Mouse (Mus musculus) intestine, postnatal 0 days (tissue): ENCODE results near the gene Lhfp. TPM values are rescaled to one million over a fixed set of nuclear protein-coding genes. Genes with fewer than 3 reads are reported as not detected.
"Not testable (repeated sequence)": the region's sequence is repeated elsewhere in the genome, so short reads cannot be mapped to it uniquely, and the experiment has no call there.

Experiments
- ATAC-seq: fragments of 200-750 bp; cut with Nextera tagmentation; 2 replicates; pipeline ENCODE4 v1.8.0; 2017; ENCODE audit warnings: mild to moderate bottlenecking, moderate TSS enrichment, moderate library complexity
- H3K27ac ChIP-seq: fragments of 300-500 bp; sonication (generic); 2 replicates; pipeline ENCODE4 v1.5.1; 2014; ENCODE audit warnings: mild to moderate bottlenecking, low read depth, low read length, moderate library complexity
- H3K27me3 ChIP-seq: fragments of 300-500 bp; sonication (generic); replicated peaks from 2 replicates; pipeline ENCODE4 v1.6.1; 2014; ENCODE audit warnings: low read length, mixed read lengths; ENCODE audit not compliant: control insufficient read depth, insufficient read depth
- H3K36me3 ChIP-seq: fragments of 300-500 bp; sonication (generic); 2 replicates; pipeline ENCODE4 v1.6.1; 2014; ENCODE audit warnings: mild to moderate bottlenecking, moderate library complexity; ENCODE audit not compliant: control insufficient read depth, insufficient read depth
- H3K4me1 ChIP-seq: fragments of 300-500 bp; sonication (generic); replicated peaks from 2 replicates; pipeline ENCODE4 v1.6.1; 2014; ENCODE audit warnings: antibody characterized with exemption, low read length, mixed read lengths; ENCODE audit not compliant: control insufficient read depth, insufficient read depth
- H3K4me2 ChIP-seq: fragments of 300-500 bp; sonication (generic); replicated peaks from 2 replicates; pipeline ENCODE4 v1.6.1; 2014; ENCODE audit warnings: low read depth, mild to moderate bottlenecking, moderate library complexity
- H3K4me3 ChIP-seq: fragments of 300-500 bp; sonication (generic); 2 replicates; pipeline ENCODE4 v1.5.1; 2014; ENCODE audit warnings: low read depth, low read length
- H3K9ac ChIP-seq: fragments of 300-500 bp; sonication (generic); 2 replicates; pipeline ENCODE4 v1.6.1; 2014; ENCODE audit warnings: mild to moderate bottlenecking, low read depth, low read length
- H3K9me3 ChIP-seq: fragments of 300-500 bp; sonication (generic); 2 replicates; pipeline ENCODE4 v1.6.1; 2016; ENCODE audit warnings: mixed run types; ENCODE audit not compliant: control insufficient read depth
- CTCF ChIP-seq: sonication (generic); IDR thresholded peaks from 2 replicates; pipeline ENCODE4 v1.5.1; 2016; ENCODE audit warnings: low read depth, mild to moderate bottlenecking, control low read depth, antibody characterized with exemption, moderate library complexity
- WGBS: fragments of 180-500 bp; shearing (Covaris S2); extraction: QIAGEN DNeasy Blood & Tissue Kit; methylation state at CpG from one replicate; pipeline ENCODE4 v1.1.7; 2014; 5-methylcytosine and 5-hydroxymethylcytosine counted together
- polyA plus RNA-seq: library from polyadenylated mRNA; unstranded; fragments of >200 nt; fragmentation: Nextera tagmentation; extraction: Ambion mirVana; gene quantifications from 2 replicates; pipeline ENCODE4 v1.2.1, GENCODE M21; 2015

Gene Lhfp
- polyA plus RNA-seq, 1 experiment from 2014 or later, result 30.2 TPM

DNA sequence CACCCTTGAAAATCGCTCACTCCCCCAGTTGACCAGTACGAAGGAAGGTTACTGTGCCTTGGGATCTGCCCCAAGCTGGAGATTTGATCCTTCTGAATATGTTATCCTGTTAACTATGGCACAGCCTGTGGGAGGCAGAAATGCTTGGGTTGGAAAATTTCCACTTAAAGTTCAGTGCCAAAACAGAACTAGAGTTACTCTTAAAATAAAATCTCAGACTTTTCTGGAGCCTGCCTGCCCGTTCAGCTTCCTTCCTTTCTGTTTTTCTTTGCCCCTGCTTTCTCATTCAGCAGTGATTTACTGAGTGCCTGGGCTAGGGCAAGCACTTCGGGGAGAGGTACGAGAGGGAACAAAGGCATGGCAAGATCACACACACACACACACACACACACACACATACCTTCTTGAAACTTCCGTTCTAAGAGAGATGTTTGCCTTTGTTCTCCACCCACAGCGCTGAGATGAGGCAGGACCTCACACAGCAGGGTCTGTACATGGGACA, 217.4 kb downstream of the Lhfp start:
- H3K27ac ChIP-seq, result no peak overlapping the region
- no peak overlapping the region for H3K4me3 ChIP-seq
- peaks cover 2% of the 10 kb centered on the region; the same call in 1 of the 2 replicates for H3K4me1 ChIP-seq
- ATAC-seq, result no peak
- 37% methylated on average over 7 of the region's 7 CpGs for WGBS
- H3K9ac ChIP-seq, result no peak overlapping the region
- no peak overlapping the region for H3K4me2 ChIP-seq
- TF ChIP-seq CTCF, result no peak
- no peaks in the 10 kb centered on the region for H3K9me3 ChIP-seq
- no peaks in the 10 kb centered on the region for H3K36me3 ChIP-seq
- no peaks in the 10 kb centered on the region for H3K27me3 ChIP-seq

DNA sequence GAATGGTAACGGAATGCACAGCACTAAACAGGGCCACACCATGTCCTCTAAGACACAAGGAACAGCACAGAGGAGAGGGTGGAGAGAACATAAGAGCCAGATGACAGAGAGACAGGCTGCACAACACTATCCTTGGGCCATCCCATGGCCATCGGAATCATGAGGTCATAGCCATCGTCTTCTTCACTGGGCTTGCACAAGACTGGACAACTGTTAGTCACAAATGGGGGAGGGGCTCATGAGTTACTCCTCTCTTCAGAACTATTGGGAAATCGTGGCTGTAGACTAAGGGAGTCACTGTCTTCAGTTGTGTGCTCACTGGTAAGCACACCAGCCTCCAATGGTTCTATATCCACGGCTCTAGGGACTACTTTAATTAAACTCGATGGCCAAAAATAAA, 224.8 kb downstream of the Lhfp start:
- Histone ChIP-seq H3K4me1 (no peaks in the 10 kb centered on the region), H3K27ac (no peak overlapping the region), H3K4me3 (no peak overlapping the region), H3K9ac (no peak overlapping the region), H3K4me2 (no peak overlapping the region), H3K9me3 (no peaks in the 10 kb centered on the region), H3K36me3 (no peaks in the 10 kb centered on the region), H3K27me3 (no peaks in the 10 kb centered on the region)
- WGBS, result 90% methylated on average over 6 of the region's 6 CpGs
- no peak for ATAC-seq
- TF ChIP-seq CTCF, result no peak

DNA sequence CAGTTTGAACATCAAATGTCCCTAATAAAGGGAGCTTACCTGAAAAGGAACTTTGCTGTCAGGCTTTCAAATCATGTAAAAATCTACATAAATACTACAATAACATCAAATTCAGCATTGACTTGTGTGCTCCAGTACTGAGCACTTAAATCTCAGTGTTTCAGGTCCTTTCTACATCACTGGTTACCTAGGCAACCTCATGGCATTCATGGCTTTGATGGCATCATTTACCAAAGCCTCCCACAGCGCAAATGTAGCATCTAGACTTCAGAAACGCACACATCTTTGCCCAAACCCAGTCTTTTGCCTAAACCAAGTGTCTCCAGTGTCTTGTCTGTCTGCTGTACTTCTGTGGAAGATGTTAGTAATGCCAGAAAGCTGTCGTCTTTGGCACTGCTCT, 225.7 kb downstream of the Lhfp start:
- Histone ChIP-seq H3K9ac (no peak overlapping the region), H3K4me2 (no peak overlapping the region), H3K36me3 (no peaks in the 10 kb centered on the region), H3K4me1 (no peaks in the 10 kb centered on the region), H3K27ac (no peak overlapping the region), H3K4me3 (no peak overlapping the region), H3K9me3 (no peaks in the 10 kb centered on the region), H3K27me3 (no peaks in the 10 kb centered on the region)
- no peak for ATAC-seq
- WGBS, result 88% methylated on average over 3 of the region's 3 CpGs
- TF ChIP-seq CTCF, result no peak

DNA sequence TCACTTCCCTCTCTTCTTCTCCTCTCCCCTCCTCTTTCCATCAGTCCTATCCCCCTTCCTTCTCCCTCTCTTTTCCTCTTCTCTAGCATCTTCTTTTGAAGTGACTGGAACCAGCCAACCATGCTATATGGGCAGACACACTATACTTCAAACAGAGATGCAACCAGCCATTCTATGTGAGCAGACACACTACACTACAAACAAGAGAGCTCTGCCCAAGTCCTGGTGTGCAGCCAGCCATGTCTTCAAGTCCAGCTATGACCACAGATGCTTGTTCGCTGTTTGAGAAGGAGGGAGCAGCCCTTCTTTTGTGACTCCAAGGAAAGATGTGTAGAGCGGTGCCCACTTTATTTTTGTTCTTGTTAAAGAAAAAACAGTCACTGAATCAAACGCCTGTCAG, 231.9 kb downstream of the Lhfp start:
- Histone ChIP-seq H3K27ac (no peak overlapping the region), H3K27me3 (no peaks in the 10 kb centered on the region), H3K4me3 (no peak overlapping the region), H3K9me3 (no peaks in the 10 kb centered on the region), H3K4me2 (no peak overlapping the region), H3K9ac (no peak overlapping the region), H3K4me1 (no peaks in the 10 kb centered on the region), H3K36me3 (no peaks in the 10 kb centered on the region)
- TF ChIP-seq CTCF, result no peak
- WGBS, result 93% methylated on average over 3 of the region's 3 CpGs
- no peak for ATAC-seq

GRCm38 (mm10) chr3:53277993-53278392, 236.7 kb downstream of the Lhfp start:
- no peak for ATAC-seq
- Histone ChIP-seq H3K36me3 (no peaks in the 10 kb centered on the region), H3K27ac (no peak overlapping the region), H3K4me3 (no peak overlapping the region), H3K4me2 (no peak overlapping the region), H3K27me3 (no peaks in the 10 kb centered on the region), H3K4me1 (no peaks in the 10 kb centered on the region), H3K9ac (no peak overlapping the region), H3K9me3 (no peaks in the 10 kb centered on the region)
- WGBS, result 84% methylated on average over 2 of the region's 2 CpGs
- no peak for TF ChIP-seq CTCF

DNA sequence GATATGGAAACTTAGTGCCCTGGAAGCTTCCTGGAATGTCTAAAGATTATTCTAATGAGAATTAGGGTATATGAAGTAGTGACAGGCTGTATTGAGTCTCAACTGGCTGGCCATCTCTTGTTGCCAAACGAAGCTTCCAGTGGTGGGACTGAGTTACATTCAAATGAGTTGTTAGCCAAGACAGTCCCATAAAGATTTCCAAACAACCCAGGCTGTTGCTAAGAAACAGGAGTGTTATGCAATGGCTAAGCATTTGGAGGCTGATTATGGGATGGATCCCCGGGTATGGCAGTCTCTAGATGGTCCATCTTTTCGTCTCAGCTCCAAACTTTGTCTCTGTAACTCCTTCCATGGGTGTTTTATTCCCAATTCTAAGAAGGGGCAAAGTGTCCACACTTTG, 240.7 kb downstream of the Lhfp start:
- 65% methylated on average over 3 of the region's 3 CpGs for WGBS
- not testable (repeated sequence) for H3K27me3 ChIP-seq, H3K4me3 ChIP-seq, H3K9ac ChIP-seq, H3K4me2 ChIP-seq, ATAC-seq, H3K27ac ChIP-seq, H3K36me3 ChIP-seq, H3K9me3 ChIP-seq, H3K4me1 ChIP-seq

DNA sequence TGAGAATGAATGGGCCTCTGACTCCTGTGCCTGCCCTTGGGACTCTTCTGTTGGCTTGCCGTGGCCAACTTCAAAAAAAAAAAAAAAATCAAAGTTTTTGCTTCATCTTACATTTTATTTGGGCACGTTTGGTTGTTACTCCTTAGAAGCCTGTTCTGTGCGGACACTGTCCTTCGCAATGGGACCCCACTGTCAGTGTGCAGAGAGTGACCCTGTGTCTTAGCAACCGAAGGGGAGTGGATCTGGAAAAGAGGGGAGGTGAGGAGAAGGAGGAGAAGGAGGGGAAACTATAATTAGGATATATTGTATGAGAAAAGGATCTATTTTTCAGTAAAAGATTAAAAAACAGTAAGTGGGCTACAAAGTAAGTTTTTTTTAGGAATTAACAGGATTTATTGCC, 242.7 kb downstream of the Lhfp start:
- no peaks in the 10 kb centered on the region for H3K27me3 ChIP-seq
- H3K9me3 ChIP-seq, result no peaks in the 10 kb centered on the region
- no peak overlapping the region for H3K9ac ChIP-seq
- TF ChIP-seq CTCF, result no peak
- no peaks in the 10 kb centered on the region for H3K36me3 ChIP-seq
- ATAC-seq, result no peak
- no peaks in the 10 kb centered on the region for H3K4me1 ChIP-seq
- H3K4me3 ChIP-seq, result no peak overlapping the region
- no peak overlapping the region for H3K27ac ChIP-seq
- WGBS, result 88% methylated on average over 5 of the region's 5 CpGs
- no peak overlapping the region for H3K4me2 ChIP-seq
